Mouse (Mus musculus): ENCODE data around the gene Ccl1. TPM values are rescaled to one million over a fixed set of nuclear protein-coding genes. Genes with fewer than 3 reads are reported as not detected.
A peak's percentile ranks its signal among the peaks of the same experiment; 100 is the strongest.

The Ccl1 gene
- polyA plus RNA-seq, 1 experiment from 2014 or later = not detected

DNA sequence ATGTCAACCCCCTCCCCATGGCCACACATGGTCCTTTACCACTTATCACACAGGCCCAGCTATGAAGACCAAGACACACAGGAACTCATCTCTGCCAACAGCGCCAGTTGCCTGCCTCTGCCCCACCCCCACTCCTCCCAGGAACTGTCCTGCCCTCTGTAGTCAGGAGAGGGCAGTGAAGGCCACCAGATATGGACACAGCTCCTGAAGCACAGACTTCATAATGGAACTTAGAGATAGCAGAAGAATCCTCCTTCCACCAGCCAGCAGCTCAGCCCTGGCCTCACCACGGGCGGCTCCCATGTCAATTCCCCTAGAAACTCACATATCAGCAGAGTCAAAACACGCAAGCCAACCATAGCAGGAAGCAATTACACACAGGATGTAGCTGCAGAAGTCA lies 49.9 kb downstream of the Ccl1 start:
- Histone ChIP-seq H3K9ac (no peak overlapping the region), H3K4me3 (replicated peaks) (no peak overlapping the region), H3K4me1 (no peaks in the 10 kb centered on the region), H3K27me3 (no peaks in the 10 kb centered on the region), H3K27ac (replicated peaks) (no peak overlapping the region), H3K4me2 (replicated peaks) (no peak overlapping the region), H3K9me3 (replicated peaks) (no peaks in the 10 kb centered on the region), H3K36me3 (no peaks in the 10 kb centered on the region)
- 0 out of 2 replicates have a peak, but pooled peaks have one; percentile 39 for ATAC-seq (ENCODE audit: insufficient number of reproducible peaks, low FRiP score, low TSS enrichment, low read depth)
- WGBS = 18% methylated on average over 4 of the region's 4 CpGs

DNA sequence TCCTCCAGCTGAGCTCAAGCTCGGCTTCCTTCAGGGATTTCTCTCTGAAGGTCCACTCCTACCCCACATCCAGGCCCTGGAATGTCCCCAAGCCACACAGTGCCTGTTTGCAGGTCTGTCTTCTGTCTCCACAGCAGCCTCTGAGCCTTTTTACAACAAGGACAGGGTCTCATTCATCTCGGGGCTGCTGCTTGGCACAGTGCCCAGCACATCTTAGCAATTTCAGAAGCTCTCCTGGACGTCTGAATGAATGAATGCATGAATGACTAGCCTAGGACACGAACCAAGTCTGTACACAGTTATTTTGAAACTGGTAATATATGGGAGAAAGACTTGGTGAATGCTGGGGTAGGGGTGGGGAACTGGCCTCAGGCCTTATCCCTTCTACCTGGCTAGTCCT lies 52.1 kb downstream of the Ccl1 start:
- Histone ChIP-seq H3K9me3 (replicated peaks) (no peaks in the 10 kb centered on the region), H3K36me3 (no peaks in the 10 kb centered on the region), H3K9ac (no peak overlapping the region), H3K4me2 (replicated peaks) (no peak overlapping the region), H3K4me3 (replicated peaks) (no peak overlapping the region), H3K27me3 (no peaks in the 10 kb centered on the region), H3K27ac (replicated peaks) (no peak overlapping the region), H3K4me1 (no peaks in the 10 kb centered on the region)
- no peak for ATAC-seq (ENCODE audit: insufficient number of reproducible peaks, low FRiP score, low TSS enrichment, low read depth)
- 25% methylated on average over 4 of the region's 4 CpGs for WGBS

DNA sequence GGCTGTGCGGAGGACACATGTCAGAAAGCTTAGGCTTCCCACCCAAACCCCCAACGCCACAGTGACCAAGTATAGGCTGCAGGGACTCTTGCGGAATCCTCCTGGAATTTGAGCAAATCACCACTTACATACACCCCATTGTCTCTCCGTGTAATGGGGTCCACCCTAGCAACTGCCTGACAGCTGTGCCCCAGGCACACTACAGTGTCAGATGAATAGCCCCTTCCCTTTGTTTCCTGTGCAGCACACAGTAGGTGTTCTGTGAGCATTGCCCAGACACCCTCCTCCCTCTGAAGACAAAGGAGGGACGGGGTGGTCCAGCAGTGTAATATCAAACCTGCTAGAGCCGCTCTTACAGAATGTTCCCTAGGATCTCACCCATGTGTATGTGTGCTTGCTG lies 54.2 kb downstream of the Ccl1 start:
- H3K27me3 ChIP-seq = no peaks in the 10 kb centered on the region
- H3K4me2 ChIP-seq (replicated peaks) = no peak overlapping the region
- H3K9me3 ChIP-seq (replicated peaks) = no peaks in the 10 kb centered on the region
- 35% methylated on average over 6 of the region's 6 CpGs for WGBS
- no peaks in the 10 kb centered on the region for H3K4me1 ChIP-seq
- no peak overlapping the region for H3K4me3 ChIP-seq (replicated peaks)
- ATAC-seq (ENCODE audit: insufficient number of reproducible peaks, low FRiP score, low TSS enrichment, low read depth) = no peak
- no peak overlapping the region for H3K9ac ChIP-seq
- no peak overlapping the region for H3K27ac ChIP-seq (replicated peaks)
- no peaks in the 10 kb centered on the region for H3K36me3 ChIP-seq

DNA sequence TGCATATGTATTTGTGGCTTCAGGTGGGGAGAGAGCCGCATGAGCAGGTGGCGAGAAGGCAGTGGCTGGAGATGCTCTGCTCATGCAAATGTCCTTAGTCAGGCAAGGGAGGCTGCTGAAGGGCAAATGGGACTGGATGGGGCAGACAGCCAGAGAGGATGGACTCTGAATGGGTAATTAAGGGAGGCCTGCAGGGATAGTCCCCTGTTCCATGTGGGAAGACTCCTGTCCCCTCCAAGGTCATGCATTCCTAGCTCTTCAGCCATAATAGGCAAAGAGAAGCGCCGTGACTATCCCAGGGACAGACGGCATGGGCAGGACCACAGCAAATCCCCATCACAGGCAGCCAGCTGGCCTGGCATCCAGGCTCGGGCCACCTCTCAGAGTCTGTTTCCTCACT lies 55.5 kb downstream of the Ccl1 start:
- Histone ChIP-seq H3K9me3 (replicated peaks) (no peaks in the 10 kb centered on the region), H3K4me3 (replicated peaks) (no peak overlapping the region), H3K4me1 (no peaks in the 10 kb centered on the region), H3K36me3 (no peaks in the 10 kb centered on the region), H3K4me2 (replicated peaks) (no peak overlapping the region), H3K27ac (replicated peaks) (no peak overlapping the region), H3K9ac (no peak overlapping the region), H3K27me3 (no peaks in the 10 kb centered on the region)
- no peak for ATAC-seq (ENCODE audit: insufficient number of reproducible peaks, low FRiP score, low TSS enrichment, low read depth)
- WGBS = 75% methylated on average over 6 of the region's 6 CpGs

DNA sequence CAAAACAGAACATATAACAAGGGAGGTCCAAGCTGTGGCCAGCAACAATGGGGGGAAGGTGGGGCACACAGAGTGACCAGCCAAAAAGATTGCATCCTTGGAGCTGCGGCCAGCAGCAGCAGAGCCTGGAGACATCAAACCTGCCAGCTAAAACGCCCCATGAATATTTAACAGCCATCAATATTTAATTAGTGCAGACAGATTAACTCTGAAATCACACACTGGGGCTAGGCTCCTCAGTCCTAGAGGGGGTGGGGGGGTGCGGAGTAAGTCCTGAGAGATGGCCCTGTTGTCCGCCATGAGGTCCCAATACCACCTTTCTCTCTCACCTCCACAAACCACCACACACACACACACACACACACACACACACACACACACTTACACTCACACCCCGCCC lies 68.1 kb downstream of the Ccl1 start:
- Histone ChIP-seq H3K4me2 (replicated peaks) (no peak overlapping the region), H3K9ac (no peak overlapping the region), H3K36me3 (no peaks in the 10 kb centered on the region), H3K4me3 (replicated peaks) (no peak overlapping the region), H3K9me3 (replicated peaks) (no peaks in the 10 kb centered on the region), H3K4me1 (no peaks in the 10 kb centered on the region), H3K27me3 (peaks cover 22% of the 10 kb centered on the region), H3K27ac (replicated peaks) (no peak overlapping the region)
- WGBS = 67% methylated on average over 5 of the region's 5 CpGs
- no peak for ATAC-seq (ENCODE audit: insufficient number of reproducible peaks, low FRiP score, low TSS enrichment, low read depth)

DNA sequence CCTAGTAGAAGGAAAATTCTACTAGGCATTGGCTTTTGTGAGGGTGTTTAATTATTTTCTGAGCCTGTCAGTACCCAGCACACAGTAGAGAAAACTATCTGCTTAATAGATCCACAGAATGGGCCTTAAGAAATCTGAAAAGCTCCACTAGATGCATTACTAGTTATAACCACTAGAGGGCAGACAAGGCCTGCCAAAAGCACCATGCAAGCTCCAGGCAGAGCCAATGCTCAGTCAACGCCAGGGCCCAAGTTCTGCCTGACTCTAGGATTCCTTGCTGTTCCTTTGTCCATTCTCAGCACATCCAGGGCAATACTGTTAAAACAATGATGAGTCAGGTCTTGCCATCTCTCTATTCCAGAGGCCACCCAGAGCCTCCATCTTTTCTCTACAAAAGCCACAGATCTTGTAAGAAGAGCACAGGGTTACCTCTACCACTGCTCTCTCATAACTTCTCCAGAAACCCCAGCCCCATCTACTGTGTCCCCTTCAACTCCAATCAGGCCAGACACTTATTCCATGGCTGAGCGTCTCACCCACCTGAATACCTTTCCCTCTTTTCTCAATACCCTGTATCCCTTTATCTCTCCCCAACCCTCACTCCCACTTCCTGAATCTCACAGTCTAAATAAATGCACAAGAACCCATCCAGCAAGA lies 69.8 kb downstream of the Ccl1 start:
- no peaks in the 10 kb centered on the region for H3K4me1 ChIP-seq
- no peak overlapping the region for H3K4me3 ChIP-seq (replicated peaks)
- no peak for ATAC-seq (ENCODE audit: insufficient number of reproducible peaks, low FRiP score, low TSS enrichment, low read depth)
- H3K9me3 ChIP-seq (replicated peaks) = no peaks in the 10 kb centered on the region
- no peak overlapping the region for H3K27ac ChIP-seq (replicated peaks)
- H3K4me2 ChIP-seq (replicated peaks) = no peak overlapping the region
- WGBS = 36% methylated on average over 2 of the region's 2 CpGs
- no peak overlapping the region for H3K9ac ChIP-seq
- H3K27me3 ChIP-seq = peaks cover 22% of the 10 kb centered on the region
- H3K36me3 ChIP-seq = no peaks in the 10 kb centered on the region

DNA sequence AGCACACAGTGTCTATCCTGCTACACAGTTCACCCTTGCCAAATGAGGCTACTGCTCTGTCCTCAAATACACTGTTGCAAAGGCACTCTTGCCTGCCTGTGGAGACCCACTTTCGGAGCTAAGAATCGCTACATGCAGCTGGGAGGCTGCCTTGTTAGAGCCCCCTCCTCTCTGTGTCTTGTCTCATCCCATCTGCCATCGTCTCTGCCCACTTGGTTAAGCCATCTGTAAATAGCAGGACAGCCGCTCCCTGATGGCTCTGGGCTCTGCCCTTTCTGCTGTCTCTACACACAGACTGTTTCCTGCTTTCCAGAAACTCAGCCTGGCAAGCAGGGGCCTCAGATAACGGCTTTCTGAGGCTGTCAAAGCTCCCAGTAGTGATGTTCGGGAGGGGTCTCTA lies 71.5 kb downstream of the Ccl1 start:
- peaks cover 25% of the 10 kb centered on the region for H3K27me3 ChIP-seq

DNA sequence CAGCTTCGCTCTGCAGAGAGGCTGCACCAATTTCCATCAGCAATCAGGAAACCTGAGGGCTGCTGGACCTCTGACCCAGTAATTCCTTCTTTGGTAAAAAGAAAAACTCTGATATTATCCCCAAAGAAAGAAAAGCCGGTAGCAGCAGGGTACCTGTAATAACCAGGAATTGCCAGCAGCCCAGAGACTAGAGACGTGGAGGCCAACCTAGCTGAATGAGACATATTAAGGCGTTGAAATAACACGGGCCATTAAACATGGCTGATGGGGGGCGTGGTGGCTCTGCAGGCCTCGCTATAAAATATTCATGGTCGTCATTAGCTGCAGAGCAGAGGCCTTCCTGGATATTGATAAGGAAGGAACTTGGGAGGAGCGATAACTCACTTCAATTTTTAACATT lies 78.5 kb downstream of the Ccl1 start:
- WGBS = 82% methylated on average over 9 of the region's 9 CpGs
- H3K4me3 ChIP-seq (replicated peaks) = no peak overlapping the region

More for the DNA sequence above, 71.5 kb downstream of the Ccl1 start:
- Histone ChIP-seq H3K4me3 (replicated peaks) (no peak overlapping the region), H3K27ac (replicated peaks) (no peak overlapping the region), H3K9me3 (replicated peaks) (no peaks in the 10 kb centered on the region), H3K4me1 (no peaks in the 10 kb centered on the region), H3K4me2 (replicated peaks) (no peak overlapping the region), H3K9ac (no peak overlapping the region), H3K36me3 (no peaks in the 10 kb centered on the region)
- 62% methylated on average over 6 of the region's 6 CpGs for WGBS
- no peak for ATAC-seq (ENCODE audit: insufficient number of reproducible peaks, low FRiP score, low TSS enrichment, low read depth)

DNA sequence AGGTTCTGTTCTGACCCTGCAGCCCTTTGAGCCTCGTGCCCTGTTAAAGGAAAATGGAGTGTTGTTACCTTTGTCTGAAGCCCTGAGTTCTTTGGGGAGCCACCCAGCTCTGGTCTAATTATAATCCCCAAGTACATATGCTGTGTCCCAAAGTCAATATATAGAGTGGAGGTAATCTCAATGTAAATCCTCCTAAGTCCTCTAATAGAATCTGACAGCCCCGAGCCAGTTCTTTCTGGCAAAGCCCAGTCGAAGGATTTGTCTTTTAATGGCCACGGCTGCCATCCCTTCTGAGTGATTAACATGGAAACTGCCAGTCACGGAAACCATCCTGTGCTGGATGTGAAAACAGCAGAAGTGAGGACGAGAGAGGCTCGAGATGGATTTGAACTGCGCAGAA lies 79.6 kb downstream of the Ccl1 start:
- Histone ChIP-seq H3K9me3 (replicated peaks) (no peaks in the 10 kb centered on the region), H3K27ac (replicated peaks) (no peak overlapping the region), H3K4me2 (replicated peaks) (no peak overlapping the region), H3K4me3 (replicated peaks) (no peak overlapping the region), H3K36me3 (no peaks in the 10 kb centered on the region), H3K4me1 (no peaks in the 10 kb centered on the region), H3K9ac (no peak overlapping the region), H3K27me3 (peaks cover 3% of the 10 kb centered on the region; the same call in 1 of the 2 replicates)
- no peak for ATAC-seq (ENCODE audit: insufficient number of reproducible peaks, low FRiP score, low TSS enrichment, low read depth)
- WGBS = 68% methylated on average over 8 of the region's 8 CpGs

More for the DNA sequence above, 78.5 kb downstream of the Ccl1 start:
- no peak overlapping the region for H3K4me2 ChIP-seq (replicated peaks)
- no peaks in the 10 kb centered on the region for H3K4me1 ChIP-seq
- no peak for ATAC-seq (ENCODE audit: insufficient number of reproducible peaks, low FRiP score, low TSS enrichment, low read depth)
- no peaks in the 10 kb centered on the region for H3K9me3 ChIP-seq (replicated peaks)
- H3K9ac ChIP-seq = no peak overlapping the region
- H3K27ac ChIP-seq (replicated peaks) = no peak overlapping the region
- H3K36me3 ChIP-seq = no peaks in the 10 kb centered on the region
- peaks cover 3% of the 10 kb centered on the region; the same call in 1 of the 2 replicates for H3K27me3 ChIP-seq

DNA sequence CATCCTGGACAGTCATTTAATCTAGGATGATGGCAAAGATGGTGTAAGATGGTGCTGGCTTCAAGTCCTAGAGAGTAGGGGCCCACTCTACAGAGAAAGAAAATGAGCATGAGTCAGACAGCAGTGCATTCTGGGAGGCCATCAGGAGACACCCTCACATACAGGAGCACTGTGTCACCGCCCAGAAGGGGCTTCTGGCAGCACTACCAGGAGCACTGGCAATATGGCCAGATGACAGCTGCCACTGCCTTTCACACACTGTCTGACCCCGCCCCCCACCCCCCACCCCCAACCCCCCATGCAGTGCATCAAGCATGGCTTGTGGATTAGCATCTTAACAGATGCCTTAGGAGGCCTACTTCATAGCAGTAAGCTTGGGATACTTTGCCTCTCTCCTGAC lies 89.0 kb downstream of the Ccl1 start:
- Histone ChIP-seq H3K9me3 (replicated peaks) (no peaks in the 10 kb centered on the region), H3K27me3 (no peaks in the 10 kb centered on the region), H3K36me3 (no peaks in the 10 kb centered on the region), H3K9ac (no peak overlapping the region), H3K4me3 (replicated peaks) (no peak overlapping the region), H3K4me2 (replicated peaks) (no peak overlapping the region), H3K4me1 (no peaks in the 10 kb centered on the region), H3K27ac (replicated peaks) (no peak overlapping the region)
- no peak for ATAC-seq (ENCODE audit: insufficient number of reproducible peaks, low FRiP score, low TSS enrichment, low read depth)
- WGBS = 32% methylated on average over 2 of the region's 2 CpGs

DNA sequence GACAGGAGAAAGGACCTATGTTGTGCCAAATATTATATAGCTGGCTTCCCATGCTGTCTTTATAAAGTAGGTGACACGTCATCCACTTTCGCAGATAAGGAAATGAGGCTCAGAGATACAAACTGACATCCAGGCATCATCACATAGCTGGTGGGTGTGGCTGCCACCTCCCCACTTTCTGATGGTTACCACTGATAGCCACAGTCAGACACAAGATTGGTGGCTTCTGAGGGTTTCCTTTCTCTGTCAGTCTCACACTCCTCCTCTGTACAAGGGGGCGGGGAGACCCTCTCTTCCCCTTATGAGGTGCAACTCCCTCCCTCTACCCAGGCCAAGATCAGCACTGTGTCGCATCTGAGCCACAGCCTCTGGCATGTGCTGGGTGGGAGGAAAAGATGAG lies 91.1 kb downstream of the Ccl1 start:
- Histone ChIP-seq H3K9me3 (replicated peaks) (no peaks in the 10 kb centered on the region), H3K36me3 (no peaks in the 10 kb centered on the region), H3K4me3 (replicated peaks) (no peak overlapping the region), H3K9ac (no peak overlapping the region), H3K27ac (replicated peaks) (no peak overlapping the region), H3K4me2 (replicated peaks) (no peak overlapping the region), H3K4me1 (no peaks in the 10 kb centered on the region), H3K27me3 (no peaks in the 10 kb centered on the region)
- WGBS = 68% methylated on average over 4 of the region's 4 CpGs
- no peak for ATAC-seq (ENCODE audit: insufficient number of reproducible peaks, low FRiP score, low TSS enrichment, low read depth)

DNA sequence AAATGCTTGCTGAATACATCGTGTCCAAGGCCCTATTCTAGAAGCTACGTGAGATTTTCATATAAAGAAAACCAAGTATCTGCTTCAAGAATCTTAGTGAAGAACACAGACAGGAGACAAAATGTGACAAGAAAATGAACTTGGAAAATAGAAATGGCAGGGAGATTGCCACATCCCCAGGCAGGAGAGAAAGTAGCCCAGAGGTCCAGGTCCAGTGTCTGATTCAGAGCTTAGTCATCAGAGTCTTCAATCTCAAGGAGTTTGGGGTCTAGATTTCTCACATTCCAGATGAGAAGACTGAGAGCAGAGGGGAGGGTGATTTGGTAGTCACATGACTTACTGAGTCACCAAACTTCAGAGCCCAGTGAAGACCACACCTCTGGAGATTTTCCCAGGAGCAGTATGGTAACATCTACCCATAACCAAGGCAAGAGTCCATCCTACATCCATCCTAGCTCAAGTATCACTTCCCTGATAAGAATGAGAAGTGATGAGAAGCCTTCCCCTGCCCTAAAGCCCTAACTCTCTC lies 98.5 kb downstream of the Ccl1 start:
- H3K4me1 ChIP-seq = no peaks in the 10 kb centered on the region
- WGBS = 85% methylated on average over 2 of the region's 2 CpGs
- H3K4me3 ChIP-seq (replicated peaks) = no peak overlapping the region
- no peaks in the 10 kb centered on the region for H3K9me3 ChIP-seq (replicated peaks)
- H3K9ac ChIP-seq = no peak overlapping the region
- H3K27me3 ChIP-seq = no peaks in the 10 kb centered on the region
- no peak overlapping the region for H3K27ac ChIP-seq (replicated peaks)
- H3K36me3 ChIP-seq = no peaks in the 10 kb centered on the region
- no peak for ATAC-seq (ENCODE audit: insufficient number of reproducible peaks, low FRiP score, low TSS enrichment, low read depth)
- no peak overlapping the region for H3K4me2 ChIP-seq (replicated peaks)
